Mouse (Mus musculus): Measurements from ENCODE around the gene Slc22a18.
"Not testable (repeated sequence)": the region's sequence is repeated elsewhere in the genome, so short reads cannot be mapped to it uniquely, and the experiment has no call there.

Slc22a18 gene

DNA sequence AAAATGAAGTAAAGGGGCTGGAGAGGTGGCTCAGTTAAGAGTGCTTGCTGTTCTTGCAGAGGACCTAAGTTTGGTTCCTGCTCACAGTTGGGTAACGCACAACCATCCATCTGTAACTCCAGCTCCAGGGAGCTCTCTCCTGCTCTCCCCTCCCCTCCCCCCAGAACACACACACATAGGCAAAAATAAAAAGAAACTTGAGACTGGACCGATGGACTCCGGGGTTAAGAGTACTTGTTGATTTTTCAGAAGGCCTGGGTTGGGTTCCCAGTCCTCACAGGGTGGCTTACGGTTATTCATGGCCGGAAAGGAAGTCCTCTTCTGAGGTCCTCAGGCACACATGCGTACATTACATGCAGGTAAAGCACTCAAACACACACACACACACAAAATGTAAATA is 30.4 kb downstream of the Slc22a18 start:
- DNase-seq (ENCODE audit: low spot score): no peak

- no peak for DNase-seq (ENCODE audit: low spot score)
These were observed 31.9 kb downstream of the Slc22a18 start for GRCm38 (mm10) chr7:143505411-143505810.

DNA sequence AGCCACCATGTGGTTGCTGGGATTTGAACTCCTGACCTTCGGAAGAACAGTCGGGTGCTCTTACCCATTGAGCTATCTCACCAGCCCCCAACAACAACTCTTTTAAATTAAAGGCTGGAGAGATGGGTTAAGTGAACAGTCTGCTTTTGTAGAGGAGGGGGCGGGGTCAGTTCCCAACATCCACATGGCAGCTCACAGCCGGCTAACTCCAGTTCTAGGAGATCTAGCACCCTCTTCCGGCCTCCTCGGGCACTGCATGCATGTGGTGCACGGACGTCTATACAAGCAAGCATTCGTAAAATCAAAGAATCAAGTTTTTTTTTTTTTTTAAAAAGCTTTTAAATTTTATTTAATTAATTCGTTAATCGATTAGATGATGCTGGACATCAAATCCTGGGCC is 32.3 kb downstream of the Slc22a18 start:
- DNase-seq (ENCODE audit: low spot score): no peak

GRCm38 (mm10) chr7:143506271-143506670 is 32.7 kb downstream of the Slc22a18 start:
- no peak for DNase-seq (ENCODE audit: low spot score)

DNA sequence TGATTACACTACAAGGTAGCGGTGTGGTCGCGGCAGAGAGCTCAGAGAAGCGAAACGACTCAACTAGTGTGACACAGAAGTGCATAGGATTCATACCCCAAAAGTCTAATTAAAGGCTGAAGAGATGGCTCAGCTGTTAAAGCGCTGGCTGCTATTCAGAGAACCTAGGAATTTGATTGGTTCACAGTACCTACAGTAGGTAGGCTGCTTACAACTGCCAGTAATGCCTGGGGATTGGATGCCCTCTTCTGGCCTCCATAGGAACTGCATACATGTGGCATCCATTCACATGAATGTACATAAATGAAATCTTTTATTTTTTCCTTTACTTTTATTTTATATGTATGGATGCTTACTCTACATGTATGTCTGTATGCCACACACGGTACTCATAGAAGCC is 33.1 kb downstream of the Slc22a18 start:
- no peak for DNase-seq (ENCODE audit: low spot score)

DNA sequence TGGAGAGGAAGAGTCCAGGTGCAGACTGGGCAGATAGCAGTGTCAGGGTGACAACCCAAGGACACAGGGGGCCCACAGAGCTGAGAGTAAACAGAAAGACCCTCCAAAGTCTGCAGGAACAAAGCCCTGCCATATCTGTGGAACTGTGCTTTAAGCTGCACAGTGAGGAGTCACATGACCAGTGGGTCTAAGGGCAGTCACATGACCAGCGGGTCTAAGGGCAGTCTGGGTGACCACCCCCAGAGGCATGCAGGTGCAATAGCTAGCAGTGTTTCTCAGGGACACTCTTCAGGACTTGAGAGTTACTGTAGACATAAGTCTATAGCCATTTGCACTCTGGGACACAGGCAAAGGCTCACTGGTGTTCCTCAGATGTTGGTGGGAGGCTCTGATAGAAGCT is 36.0 kb downstream of the Slc22a18 start:
- no peak for DNase-seq (ENCODE audit: low spot score)

DNA sequence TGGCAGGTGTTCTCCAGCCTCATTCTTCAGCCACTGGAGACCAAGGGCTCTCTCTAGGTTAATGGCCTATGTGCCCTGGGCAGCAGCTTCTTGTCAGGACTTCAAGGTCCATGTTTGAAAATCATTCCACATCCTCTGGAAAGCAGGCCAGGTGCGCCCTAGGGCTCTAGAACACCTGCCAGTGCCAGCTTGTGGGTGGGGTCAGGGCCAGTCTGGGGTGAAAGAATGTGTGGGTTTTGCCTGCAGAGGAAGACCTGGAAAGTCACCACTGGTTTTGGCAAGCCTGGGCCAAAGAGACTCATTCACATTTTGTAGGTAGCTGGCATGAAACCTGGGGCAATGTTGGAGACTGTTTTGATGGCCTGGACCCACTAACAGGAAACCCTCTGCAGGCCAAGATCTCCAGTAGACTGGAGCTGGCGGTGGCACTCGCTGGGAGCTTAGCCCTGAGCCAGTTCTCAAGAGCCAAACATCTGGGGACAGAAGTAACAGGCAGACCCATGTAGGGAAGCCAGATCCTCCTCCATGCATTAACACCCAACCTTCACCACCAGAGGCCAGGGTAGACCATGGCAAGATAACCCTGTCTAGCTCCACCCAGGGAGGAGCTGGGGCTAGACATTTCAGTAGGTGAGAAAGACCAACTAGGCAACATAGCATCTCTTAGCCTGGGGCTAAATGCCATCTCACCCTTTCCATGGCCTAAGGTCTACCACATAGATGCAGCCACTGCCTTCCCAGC is 37.2 kb downstream of the Slc22a18 start:
- no peak for DNase-seq (ENCODE audit: low spot score)

GRCm38 (mm10) chr7:143511335-143511712 is 37.8 kb downstream of the Slc22a18 start:
- DNase-seq (ENCODE audit: low spot score): no peak

DNA sequence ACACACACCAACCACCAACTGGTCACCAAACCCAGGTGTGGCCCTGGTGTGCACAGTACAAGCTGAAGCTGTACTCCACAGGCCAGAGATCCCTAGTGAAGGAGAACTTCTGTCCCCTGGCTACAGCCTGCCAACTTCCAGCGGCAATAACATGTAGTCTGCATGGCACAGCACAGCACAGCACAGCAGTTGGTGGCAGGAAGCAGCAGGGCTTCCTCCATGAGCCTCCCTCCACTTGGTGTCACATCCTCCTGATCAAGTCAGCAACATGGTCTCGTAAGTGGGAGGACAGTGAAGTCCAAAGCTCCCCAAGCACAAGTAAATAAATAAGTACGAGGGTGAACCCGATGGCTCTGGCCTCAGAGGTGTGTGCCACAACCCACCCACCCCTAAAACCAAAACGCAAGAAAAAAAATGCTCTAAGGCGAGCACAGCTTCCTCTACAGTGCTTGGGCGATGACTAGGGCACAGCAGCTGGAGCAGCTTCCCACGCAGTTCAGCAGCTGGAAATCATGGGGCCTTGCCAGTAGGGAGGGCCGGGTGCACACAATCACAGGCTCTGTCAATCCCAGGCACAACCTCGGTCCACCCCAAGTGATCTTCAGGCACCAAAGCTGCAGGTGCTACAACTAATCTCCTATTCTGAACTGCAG is 40.4 kb downstream of the Slc22a18 start:
- DNase-seq (ENCODE audit: low spot score): no peak

DNA sequence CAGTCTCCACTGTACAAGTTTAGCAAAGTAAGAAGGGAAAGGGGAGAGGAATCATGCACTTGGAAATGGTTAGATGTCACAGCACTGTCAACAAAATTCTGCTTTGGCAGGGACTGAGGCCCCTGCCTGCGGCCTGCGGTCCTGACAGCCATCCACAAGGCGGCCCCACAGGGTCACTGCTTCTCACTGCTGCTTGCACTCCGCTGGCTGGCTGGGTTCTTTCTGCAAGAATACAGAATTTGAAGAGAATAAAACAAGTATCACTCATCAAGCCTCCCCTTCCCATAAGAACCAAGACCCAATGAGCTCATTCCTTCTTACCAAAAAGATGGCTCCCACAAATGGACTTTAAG is 40.9 kb downstream of the Slc22a18 start:
- DNase-seq (ENCODE audit: low spot score): no peak

GRCm38 (mm10) chr7:143519333-143519732 is 45.8 kb downstream of the Slc22a18 start:
- DNase-seq (ENCODE audit: low spot score): no peak

DNA sequence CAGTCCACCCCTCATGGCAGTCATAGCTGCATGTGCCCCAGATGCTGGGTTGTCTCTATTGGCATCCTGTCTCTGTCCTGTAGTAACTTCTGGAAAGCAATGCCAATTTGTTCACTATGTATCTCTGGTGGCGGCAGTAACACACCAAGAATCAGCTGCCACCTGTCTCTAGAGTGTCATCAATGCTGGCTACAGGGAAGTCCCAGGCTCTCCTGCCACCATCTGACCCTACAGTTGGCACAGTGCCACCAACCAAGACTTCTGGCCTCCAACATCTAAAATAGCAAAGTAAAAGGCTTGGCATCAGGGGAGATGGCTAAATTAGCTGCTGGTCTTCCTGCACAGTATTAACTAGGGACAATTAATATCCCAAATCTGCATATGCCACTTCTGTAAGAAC is 58.9 kb downstream of the Slc22a18 start:
- DNase-seq (ENCODE audit: low spot score): no peak

DNA sequence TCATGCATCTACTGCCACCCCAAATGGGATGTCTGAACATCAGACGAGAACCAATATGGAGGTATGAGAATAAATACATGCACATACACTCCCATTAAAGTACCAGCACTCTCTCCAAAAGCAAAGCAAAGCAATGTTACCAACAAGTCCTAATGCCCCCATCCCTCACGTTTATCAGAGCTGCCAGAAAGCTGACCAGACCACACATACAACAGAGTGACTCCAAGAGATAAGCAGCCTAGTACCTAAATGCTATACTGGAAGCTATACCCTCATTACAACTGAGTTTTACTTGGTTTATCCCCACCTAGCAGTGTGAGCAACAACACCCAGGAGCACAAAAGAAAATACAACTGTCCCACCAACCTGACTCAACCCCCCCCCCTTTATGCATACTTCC is 59.7 kb downstream of the Slc22a18 start:
- DNase-seq (ENCODE audit: low spot score): no peak

DNA sequence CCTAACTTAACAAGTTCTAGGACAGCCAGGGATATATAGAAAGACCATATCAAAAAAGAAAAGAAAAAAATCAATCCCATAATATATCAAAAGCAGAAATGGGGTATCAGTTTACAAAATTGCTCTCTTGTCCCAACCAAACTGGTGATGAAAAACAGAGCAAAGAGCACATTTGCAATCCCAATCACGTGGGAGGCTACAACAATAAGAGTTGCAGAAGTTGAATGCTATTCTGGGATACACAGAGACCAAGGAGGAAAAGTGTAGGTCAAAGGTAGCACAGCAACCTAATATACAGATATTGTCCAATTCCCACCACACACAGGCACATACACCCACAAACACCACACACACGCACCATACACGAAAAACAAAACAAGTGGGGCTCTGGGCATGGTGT is 62.7 kb downstream of the Slc22a18 start:
- DNase-seq (ENCODE audit: low spot score): no peak

GRCm38 (mm10) chr7:143538229-143538628 is 64.7 kb downstream of the Slc22a18 start:
- DNase-seq (ENCODE audit: low spot score): not testable (repeated sequence)

DNA sequence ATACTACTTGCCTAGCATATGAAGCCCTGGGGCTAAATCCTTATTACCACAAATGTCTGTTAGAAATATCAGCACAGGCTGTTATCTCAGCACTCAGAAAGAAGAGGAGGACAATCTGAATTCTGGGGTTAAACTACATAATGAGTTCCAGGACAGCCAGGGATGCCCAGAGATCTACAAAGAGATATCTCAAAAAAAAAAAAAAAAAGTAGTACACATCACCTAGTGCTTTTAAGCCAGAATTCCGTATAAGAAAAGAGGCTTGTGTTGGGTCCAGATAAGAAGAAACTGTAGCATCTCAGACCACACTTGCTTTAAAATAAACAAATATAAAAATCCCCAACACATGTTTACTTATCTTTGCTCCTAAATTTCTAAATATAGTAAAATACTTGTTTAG is 65.1 kb downstream of the Slc22a18 start:
- no peak for DNase-seq (ENCODE audit: low spot score)

DNA sequence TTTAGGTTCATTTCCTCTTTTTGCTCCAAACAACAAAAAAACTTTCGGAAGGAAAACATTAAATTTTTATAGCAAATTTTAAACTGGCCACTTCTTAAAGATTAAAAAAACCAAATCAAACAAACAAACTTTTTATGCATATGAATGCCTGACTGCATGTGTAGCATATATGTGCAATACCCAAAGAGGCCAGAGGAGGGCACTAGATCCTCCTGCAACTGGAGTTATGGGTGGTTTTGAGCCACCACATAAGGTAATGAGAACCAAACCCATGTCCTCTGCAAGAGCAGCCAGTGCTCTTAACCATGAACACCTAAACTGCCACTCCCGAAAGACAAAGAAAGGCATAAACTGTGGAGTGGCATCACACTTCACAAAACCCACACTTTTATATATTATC is 70.8 kb downstream of the Slc22a18 start:
- DNase-seq (ENCODE audit: low spot score): no peak

- DNase-seq (ENCODE audit: low spot score): no peak
These were observed 73.0 kb downstream of the Slc22a18 start for GRCm38 (mm10) chr7:143546554-143546953.

DNA sequence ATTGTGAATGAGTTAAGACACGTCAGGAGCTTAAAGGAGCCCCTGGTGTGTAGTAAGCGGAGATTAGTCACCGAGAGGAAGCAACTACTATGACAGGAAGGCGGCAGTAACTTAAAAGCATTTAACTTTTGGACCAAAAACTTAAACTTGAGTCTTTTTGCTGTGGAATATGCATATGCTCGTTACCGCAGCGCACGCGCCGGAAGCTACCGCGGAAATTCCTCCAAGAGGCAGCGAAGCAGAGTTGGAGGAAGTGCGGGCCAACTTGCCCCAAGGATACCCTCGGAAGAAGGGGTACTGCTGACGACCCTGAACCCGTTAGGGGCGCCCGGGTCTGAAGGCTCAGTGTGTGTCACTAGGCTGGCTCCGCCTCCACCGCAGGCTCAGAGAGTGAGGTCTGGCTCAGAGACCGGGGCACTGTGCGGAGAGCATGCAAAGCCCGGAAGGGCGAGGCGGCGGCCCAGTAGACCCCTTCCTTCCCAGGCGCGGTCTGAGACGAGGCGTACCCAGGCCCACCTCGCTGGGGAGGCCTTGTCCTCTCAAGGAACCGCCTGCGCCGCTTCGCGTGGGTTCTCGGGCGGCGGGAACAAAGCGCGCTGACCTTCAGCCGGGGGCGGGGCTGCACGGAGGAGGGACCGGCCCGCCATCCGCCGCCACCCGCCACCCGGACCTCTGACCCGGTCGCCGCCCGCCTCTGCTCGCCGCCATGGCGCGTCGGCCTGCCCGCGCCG is 74.9 kb downstream of the Slc22a18 start:
- no peak for DNase-seq (ENCODE audit: low spot score)

Measured in left cerebral cortex, adult 11 months (tissue).